Mouse (Mus musculus) bone marrow, adult 2 months (tissue): ENCODE measurements at regions not wholly inside any gene's neighbourhood (a gene's known extent, or its start where the extent isn't known, plus 50 kb on each side); places are given as distances from the start of the nearest gene placed in this dataset.

ENCODE experiments used
- CTCF ChIP-seq: fragments of 200-500 bp; IDR thresholded peaks from 2 replicates; pipeline ENCODE4 v1.5.1; 2011; ENCODE audit warnings: low read length, control low read depth; ENCODE audit not compliant: control insufficient read depth, insufficient read depth
- POLR2A ChIP-seq: fragments of 200-500 bp; IDR thresholded peaks from 2 replicates; pipeline ENCODE4 v1.6.1; 2011; ENCODE audit warnings: low read depth, mild to moderate bottlenecking, control low read depth, low read length, borderline replicate concordance; ENCODE audit not compliant: control insufficient read depth

DNA sequence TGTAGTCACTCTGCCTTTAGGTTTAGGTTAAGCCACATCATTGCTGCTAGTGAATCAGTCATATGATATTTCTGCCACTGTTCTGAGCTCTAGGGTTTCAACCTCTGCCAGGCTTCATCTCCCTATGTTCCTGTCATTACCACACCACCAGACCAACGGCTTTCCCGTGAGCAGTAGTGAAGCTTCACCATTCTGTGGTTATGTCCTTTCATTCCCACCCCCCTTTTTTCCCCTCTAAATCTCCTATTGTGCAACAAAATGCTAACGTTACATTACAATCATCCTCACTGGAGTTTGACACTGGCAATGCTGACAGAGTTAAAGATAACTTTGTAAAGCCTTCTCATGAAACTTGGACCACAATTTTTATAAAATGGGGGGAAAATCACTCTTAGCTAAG lies 358.1 kb upstream of the Tle4 start:
- TF ChIP-seq CTCF (no peak), POLR2A (no peak)
